Mouse (Mus musculus) ES-CJ7 (cell line): ENCODE measurements around the gene Kcne2.

Experiments used
- DNase-seq: peaks from one replicate; pipeline ENCODE4 v3.0.0; 2011; ENCODE audit warnings: low read depth, low spot score

Kcne2 gene

DNA sequence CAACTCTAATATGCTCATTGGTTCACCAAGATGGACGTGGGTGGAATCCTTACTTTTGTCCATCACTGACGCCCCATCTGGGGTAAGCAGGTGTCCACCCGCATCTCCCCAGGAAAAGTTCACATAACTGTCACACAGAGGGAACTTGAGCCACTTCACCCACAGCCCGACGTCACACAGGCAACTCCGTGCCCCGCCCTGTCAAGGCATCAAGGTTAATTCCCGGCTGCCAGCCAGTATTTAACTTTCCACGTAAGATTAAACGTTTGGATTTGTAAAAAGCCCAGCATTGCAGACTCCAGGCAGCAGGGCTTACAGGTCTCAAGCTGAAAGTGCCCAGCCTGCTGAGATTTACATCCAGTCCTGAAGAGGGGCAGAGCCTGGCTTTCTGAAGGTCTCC lies at the start of gene Kcne2:
TSS of gene Kcne2 (plus strand) at position 289 of the 400 bp plus-strand sequence.
- no peak for DNase-seq

DNA sequence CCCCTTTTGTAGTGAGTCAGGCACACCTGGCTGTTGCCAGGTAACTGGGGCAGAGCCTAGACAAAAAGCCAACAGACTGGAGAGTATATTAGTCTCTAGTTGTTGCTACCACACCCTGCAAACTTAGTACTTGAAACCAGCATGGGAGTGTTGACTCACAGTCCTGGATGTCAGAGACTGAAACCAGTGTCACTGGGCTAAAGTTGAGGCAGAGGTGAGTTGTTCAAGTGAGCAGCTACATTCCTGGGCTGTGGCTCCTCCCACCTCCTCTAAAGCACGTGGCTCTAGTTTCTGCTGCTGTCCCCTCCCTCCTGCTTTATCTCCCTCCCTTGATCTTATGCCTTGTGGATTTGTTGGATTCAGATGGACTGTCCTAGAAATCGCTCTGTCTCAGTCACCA lies 46.3 kb upstream of the Kcne2 start:
- DNase-seq, result peak; percentile 16

DNA sequence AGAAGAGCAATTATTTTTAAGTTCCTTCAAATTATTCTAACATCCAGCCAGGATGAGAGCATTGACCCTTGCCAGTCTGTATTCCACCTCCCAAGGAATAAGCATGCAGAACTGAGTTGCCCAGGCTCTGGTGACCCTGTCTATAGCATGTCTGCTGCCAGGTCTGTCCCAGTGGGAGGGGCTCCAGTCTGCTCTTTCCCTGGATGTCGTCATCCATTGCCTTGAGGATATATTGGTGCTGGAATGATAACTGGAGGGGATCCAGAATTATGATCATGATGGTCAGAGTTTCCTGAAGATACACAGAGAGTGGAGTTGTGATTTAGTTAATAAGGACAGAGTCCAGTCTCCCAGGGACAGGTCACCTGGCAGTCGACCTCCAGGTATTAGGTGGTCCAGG lies 45.2 kb upstream of the Kcne2 start:
- DNase-seq, result no peak

- DNase-seq, result no peak
These were observed 44.5 kb upstream of the Kcne2 start for GRCm38 (mm10) chr16:92247700-92248099.

GRCm38 (mm10) chr16:92249681-92250080 lies 42.5 kb upstream of the Kcne2 start:
- DNase-seq, result no peak

GRCm38 (mm10) chr16:92250452-92250851 lies 41.7 kb upstream of the Kcne2 start:
- no peak for DNase-seq

GRCm38 (mm10) chr16:92254316-92254715 lies 37.9 kb upstream of the Kcne2 start:
- DNase-seq, result no peak

GRCm38 (mm10) chr16:92267861-92268260 lies 24.3 kb upstream of the Kcne2 start:
- DNase-seq, result no peak

GRCm38 (mm10) chr16:92274516-92274915 lies 17.7 kb upstream of the Kcne2 start:
- DNase-seq, result no peak

GRCm38 (mm10) chr16:92275526-92275925 lies 16.7 kb upstream of the Kcne2 start:
- no peak for DNase-seq

- no peak for DNase-seq
These were observed 9.5 kb upstream of the Kcne2 start for GRCm38 (mm10) chr16:92282671-92283070.

- DNase-seq, result no peak
These were observed 7.1 kb upstream of the Kcne2 start for GRCm38 (mm10) chr16:92285068-92285467.

DNA sequence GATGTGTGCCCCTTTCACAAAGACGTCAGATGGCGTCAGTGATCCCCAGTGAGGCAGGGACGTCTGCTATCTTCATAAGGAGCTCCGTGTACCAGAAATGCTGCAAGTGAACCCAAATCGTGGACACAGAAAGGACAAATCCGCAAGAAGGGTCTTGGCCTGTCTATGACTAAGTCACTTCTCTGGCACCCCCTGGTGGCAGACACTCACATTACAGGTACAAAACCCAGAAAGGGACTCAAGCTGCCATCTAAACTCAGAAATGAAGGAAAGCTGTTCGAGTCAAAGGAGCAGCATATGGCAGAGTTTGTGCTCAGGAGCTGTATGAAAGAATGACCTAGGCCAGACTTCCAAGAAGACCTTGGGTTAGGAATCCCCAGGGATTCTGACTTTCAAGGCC lies 5.6 kb upstream of the Kcne2 start:
- DNase-seq, result peak; percentile 80

DNA sequence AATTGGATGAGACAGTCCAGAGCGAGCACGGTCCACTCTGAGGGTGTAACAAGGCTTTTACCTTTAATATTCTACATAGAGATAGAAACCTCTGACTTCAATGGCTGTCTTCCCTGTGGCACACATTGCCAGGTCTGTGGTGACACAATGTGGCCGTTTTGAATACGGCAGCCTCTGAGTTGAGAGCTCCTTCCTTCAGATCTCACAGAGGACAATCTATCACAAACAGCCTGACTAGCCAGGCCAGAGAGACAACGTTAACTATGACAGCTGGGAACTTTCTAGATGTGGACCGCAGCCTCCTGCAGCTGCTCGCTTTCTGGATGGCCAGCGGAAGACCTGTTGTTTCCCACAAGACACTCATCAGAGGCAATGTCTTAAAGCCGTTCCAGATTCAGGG lies 3.4 kb upstream of the Kcne2 start:
- no peak for DNase-seq

DNA sequence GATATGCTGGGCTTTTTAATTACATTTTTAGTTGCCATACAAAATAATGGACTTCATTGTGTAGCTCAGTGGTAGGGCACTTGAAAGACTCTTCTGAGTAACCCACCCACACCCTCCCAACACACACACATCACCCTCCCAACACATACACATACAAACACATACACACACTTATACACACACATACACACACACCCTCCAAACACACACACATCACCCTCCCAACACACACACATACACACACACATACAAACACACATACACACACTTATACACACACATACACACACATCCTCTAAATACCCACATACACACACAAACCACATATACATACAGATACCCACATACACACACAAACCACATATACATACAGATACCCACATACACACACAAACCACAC lies 2.1 kb upstream of the Kcne2 start:
- no peak for DNase-seq

GRCm38 (mm10) chr16:92294267-92294970 lies 2.2 kb downstream of the Kcne2 start:
- no peak for DNase-seq

- DNase-seq, result no peak
These were observed 3.1 kb downstream of the Kcne2 start for GRCm38 (mm10) chr16:92295328-92295727.

GRCm38 (mm10) chr16:92300649-92301411 lies 8.6 kb downstream of the Kcne2 start, which contains the start of gene Smim11:
Gene Smim11, plus strand, starts transcription at chr16:92301286.
- DNase-seq, result peak; percentile 98

DNA sequence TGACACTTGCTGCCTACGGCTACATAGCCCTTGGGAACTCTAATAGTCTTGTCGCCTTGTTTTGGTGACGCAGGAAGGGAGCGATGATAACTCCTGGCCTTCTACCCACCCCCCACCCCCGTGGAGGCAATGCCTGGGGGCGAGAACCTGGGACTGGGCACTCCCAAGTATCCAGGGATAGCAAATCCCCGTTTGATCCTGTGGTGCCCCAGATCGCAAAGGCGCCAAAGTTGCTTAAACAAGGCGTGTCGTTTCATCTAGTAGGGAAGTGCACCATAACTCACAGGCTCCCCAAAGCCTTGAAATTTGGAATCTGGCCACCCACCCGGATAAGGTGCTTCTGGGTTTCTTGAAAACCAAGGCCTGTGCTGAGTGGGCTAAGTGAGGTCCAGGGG lies 9.2 kb downstream of the Kcne2 start:
- no peak for DNase-seq

DNA sequence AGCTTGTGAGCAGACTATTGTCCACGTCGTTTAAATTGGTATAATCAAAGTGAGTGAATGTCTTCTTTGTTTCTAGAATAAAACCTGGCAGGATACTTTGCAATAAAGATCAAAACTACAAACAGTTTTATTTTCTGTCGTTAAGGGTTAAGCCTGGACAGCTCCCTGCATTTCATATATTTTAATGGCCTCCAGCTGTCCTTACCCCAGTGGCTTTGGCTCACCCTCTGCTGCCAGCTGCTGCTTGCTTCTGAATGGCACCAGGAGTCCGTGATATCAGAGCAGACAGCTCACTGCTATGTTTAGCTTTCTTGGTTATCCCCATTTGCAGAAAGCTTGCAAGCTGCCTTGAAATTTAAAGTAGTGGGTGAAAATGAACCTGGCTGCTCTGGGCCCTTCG lies 9.8 kb downstream of the Kcne2 start:
- DNase-seq, result no peak

- peak; percentile 34 for DNase-seq
These were observed 10.3 kb downstream of the Kcne2 start for GRCm38 (mm10) chr16:92302506-92302905.

DNA sequence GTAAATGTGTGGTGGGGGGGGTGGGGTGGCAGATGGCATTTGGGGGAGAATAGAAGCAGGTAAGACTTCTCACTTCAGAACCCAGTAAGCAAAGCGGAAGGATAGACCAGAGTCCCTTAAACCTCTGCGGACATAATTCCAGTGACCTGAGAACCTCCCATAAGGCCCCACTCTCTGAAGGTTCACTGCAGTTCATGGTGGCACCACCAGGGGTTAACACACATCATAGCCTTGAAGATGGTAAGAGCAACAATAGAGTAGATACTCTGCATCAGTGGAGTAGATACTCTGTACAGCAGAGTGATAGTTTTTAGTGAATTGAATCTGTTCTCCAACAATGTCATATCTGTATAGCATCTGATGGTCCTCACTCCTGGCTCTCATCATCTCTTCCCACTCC lies 13.3 kb downstream of the Kcne2 start:
- peak; percentile 61 for DNase-seq

- DNase-seq, result no peak
These were observed 15.8 kb downstream of the Kcne2 start for GRCm38 (mm10) chr16:92307947-92308346.
